15 mouse cellular contexts compared by ENCODE assay signal in genomic region chr14:47051743-47052610, GRCm38 (mm10).
"Had no signal": no experiment of that assay in that cellular context is flagged by ENCODE, and none has a peak within 500 bp of the region (broad histone marks: within the 10 kb centered on the region; RNA-seq: fewer than 3 reads in every experiment).

No protein-coding gene starts in this region.

- H3K9ac ChIP-seq: liver, embryonic 14.5 days; liver, postnatal 0 days; lung, embryonic 14.5 days; midbrain, embryonic 13.5 days had no signal

- H3K4me1 ChIP-seq: midbrain, embryonic 13.5 days had no signal

- H3K36me3 ChIP-seq: midbrain, embryonic 13.5 days had no signal

- H3K27me3 ChIP-seq: midbrain, embryonic 13.5 days had no signal

- H3K9me3 ChIP-seq: midbrain, embryonic 13.5 days had no signal

- H3K4me3 ChIP-seq: left cerebral cortex, adult 2 months; midbrain, embryonic 13.5 days had no signal

- H3K27ac ChIP-seq: left cerebral cortex, adult 2 months; liver, embryonic 14.5 days; macrophage; midbrain, embryonic 13.5 days had no signal

- H3K4me2 ChIP-seq: lung, embryonic 14.5 days; midbrain, embryonic 13.5 days had no signal

- ATAC-seq: intestine, embryonic 16.5 days; liver, postnatal 0 days; lung, postnatal 0 days; midbrain, embryonic 13.5 days; midbrain, embryonic 16.5 days had no signal

- DNase-seq: kidney, adult 18-20 months; kidney, postnatal 10 days; kidney, postnatal 36 days; layer of hippocampus, postnatal 36 days; liver, postnatal 0 days; lung, embryonic 14.5 days; thymus, adult 18-20 months; thymus, postnatal 4 days had no signal
